Mouse (Mus musculus) Patski (cell line): ENCODE data around the gene Hook2. TPM values are rescaled to one million over a fixed set of nuclear protein-coding genes. Genes with fewer than 3 reads are reported as not detected.

Experiments used
- ATAC-seq: fragments of 100-300 bp; one replicate; pipeline ENCODE4 v1.8.0; 2021
- CTCF ChIA-PET: fragments of 350-600 bp; sonication (Branson Sonifier 250); formaldehyde crosslinking; loops from one replicate; lab custom pipeline; 2022; ENCODE audit warnings: inconsistent platforms; lab: Charles Lee
- POLR2A ChIA-PET: fragments of 350-600 bp; sonication (Branson Sonifier 250); formaldehyde crosslinking; loops from one replicate; lab custom pipeline; 2022; ENCODE audit warnings: antibody characterized with exemption, inconsistent platforms; lab: Charles Lee
- DNase-seq: peaks from one replicate; pipeline ENCODE4 v3.0.0-alpha.2; 2011; ENCODE audit warnings: low read depth, low spot score
- H3K27me3 ChIP-seq: fragments of 371-371 bp; one replicate; pipeline ENCODE4 v1.5.1; 2021
- CTCF ChIP-seq: fragments of 100-300 bp; IDR thresholded peaks from one replicate; pipeline ENCODE4 v1.5.1; 2021
- in situ Hi-C: fragments of 300-500 bp; cut with MboI; formaldehyde crosslinking; loops from 3 replicates; pipeline ENCODE4 v1.11.1; 2018; ENCODE audit warnings: low pct_unique_long_range_greater_than_20kb, mixed read lengths
- polyA plus RNA-seq: library from polyadenylated mRNA; unstranded; gene quantifications from one replicate; pipeline ENCODE4 v1.2.3, GENCODE M21; 2021

The Hook2 gene
- polyA plus RNA-seq, 1 experiment from 2014 or later: 33.0 TPM

DNA sequence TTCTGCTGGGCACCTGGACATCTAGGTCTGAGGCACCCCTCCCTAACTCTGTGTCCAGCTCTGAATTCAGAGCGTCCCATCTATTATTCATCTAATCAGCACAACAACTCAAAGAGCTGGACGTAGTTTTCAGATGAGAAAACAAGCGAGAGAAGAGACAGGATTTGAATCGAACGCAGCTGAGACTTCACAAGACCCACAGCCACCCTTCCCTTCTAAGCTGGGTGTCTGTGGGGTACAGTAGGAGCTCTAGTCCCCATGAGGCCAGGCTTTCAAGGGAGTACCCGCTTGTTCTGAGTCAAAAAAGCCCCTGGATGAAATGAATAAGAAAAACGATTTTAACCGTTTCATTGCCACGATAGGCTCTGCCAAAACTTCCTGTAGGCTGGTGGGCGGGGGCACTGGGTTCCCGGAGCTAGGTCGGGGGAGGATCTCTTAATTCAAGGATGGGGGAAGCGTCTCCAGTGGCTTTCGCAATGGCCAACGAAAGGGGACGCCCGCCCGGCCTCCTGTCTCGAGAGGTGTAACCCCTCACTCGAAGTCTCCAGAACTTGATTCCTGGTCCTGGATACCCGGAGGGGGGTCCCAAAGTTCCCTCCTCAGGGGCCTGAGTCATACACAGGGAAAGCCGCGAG lies 5.2 kb upstream of the Hook2 start:
- in situ Hi-C loops: loop anchor here (10.0 kb wide), 2 partner anchors 320 to 780 kb away; partner anchors contain the start of gene Ier2
- no peaks in the 10 kb centered on the region for H3K27me3 ChIP-seq
- CTCF ChIA-PET: interaction anchor here (2.8 kb wide), 1 partner anchor 9 kb away, joined by 24 read pairs; no protein-coding TSS in a partner anchor
- POLR2A ChIA-PET: interaction anchor here (1.0 to 10.0 kb wide), 2 partner anchors 8 to 18 kb away, joined by 3 to 225 read pairs; partner anchors contain the start of gene Junb
- ATAC-seq (no peak), DNase-seq (no peak)
- TF ChIP-seq CTCF: no peak

DNA sequence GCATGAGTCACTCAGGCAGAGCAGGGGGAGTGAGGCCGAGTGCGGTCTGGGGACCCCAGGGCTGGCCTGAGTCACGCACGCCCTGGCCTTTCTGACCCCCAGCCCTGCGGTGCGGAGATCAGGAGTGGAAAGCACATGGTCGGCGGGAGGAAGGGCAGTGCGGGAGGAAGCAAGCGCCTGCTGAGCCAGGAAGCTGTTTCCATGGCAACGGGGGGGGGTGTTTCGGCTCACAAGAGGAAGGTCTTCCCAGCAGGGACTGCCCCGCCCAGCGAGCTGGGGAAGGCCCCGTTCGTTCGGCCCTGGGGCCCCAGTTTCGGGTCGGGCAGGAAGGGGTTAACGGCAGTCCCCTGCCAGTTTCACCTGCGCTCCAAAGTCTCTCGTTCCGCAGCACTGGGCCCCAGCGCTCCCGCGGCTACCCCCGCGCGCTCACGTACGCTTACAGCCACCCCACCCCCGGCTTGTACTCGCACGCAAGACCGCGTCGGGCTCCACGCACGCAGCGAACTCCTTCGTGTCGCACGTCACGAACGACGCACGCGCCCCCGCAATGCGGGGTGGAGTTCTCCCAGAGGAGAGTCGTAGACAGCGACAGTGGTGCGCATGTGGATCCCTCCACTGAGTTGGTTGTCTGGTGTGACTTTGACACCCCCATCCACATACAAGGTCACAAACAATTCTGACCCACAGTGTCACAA lies 4.6 kb upstream of the Hook2 start:
- POLR2A ChIA-PET: interaction anchor here (1.0 to 10.0 kb wide), 2 partner anchors 9 to 18 kb away, joined by 3 to 225 read pairs; partner anchors contain the start of gene Junb
- in situ Hi-C loops: loop anchor here (10.0 kb wide), 2 partner anchors 321 to 781 kb away; partner anchors contain the start of gene Ier2
- TF ChIP-seq CTCF: no peak
- CTCF ChIA-PET: interaction anchor here (2.8 to 8.7 kb wide), 2 partner anchors 10 to 11 kb away, joined by 24 to 351 read pairs; partner anchors contain the start of genes Gm49661, Junb, Prdx2 and Rnaseh2a
- ATAC-seq: peak; percentile 11
- no peak for DNase-seq
- H3K27me3 ChIP-seq: no peaks in the 10 kb centered on the region

DNA sequence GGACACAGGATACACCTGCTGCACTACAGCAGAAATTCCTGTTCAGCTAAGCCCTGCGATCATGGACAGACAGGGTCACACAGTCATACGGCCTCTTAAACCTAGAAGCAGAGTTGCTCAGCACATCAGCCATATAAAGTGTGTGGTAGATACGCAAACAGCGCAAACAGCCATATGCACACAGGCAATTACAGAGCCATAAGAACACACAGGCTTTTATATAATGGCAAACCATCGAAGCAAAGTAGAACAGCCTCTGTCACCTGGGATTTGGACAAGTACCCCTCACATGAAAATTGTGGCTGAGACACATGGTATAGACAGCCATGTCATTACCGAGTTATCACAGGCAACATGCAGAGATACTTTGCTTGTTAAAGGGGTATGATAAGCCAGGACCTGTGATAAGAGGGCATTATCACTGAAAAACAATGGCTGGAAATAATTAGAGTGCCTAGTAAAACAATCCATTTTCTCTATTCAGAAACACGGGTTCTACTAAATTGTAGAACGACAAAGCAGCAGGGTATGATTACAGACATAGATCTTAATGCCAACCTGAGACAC lies 3.9 kb upstream of the Hook2 start:
- in situ Hi-C loops: loop anchor here (10.0 kb wide), 2 partner anchors 322 to 782 kb away; partner anchors contain the start of gene Ier2
- no peaks in the 10 kb centered on the region for H3K27me3 ChIP-seq
- ATAC-seq (no peak), DNase-seq (no peak)
- TF ChIP-seq CTCF: no peak
- POLR2A ChIA-PET: interaction anchor here (10.0 kb wide), 1 partner anchor 10 kb away, joined by 225 read pairs; the partner anchor contains the start of gene Junb
- CTCF ChIA-PET: interaction anchor here (8.7 kb wide), 1 partner anchor 11 kb away, joined by 351 read pairs; the partner anchor contains the start of genes Gm49661, Junb, Prdx2 and Rnaseh2a

DNA sequence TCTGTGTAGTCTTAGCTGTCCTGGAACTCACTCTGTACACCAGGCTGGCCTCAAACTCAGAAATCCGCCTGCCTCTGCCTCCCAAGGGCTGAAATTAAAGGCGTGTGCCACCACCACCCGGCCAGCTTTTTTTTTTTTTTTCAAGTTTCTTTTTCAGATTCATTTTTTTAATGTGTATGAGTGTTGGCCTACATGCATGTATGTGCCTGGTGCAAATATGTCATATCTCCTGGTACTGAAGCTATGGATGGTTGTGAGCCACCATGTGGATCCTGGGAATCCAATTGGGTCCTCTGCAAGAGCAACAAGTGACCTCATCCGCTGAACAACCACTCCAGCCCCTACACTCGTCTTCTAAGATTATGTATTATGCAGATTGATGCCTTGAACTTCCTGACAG lies 3.0 kb upstream of the Hook2 start:
- POLR2A ChIA-PET: interaction anchor here (1.1 to 10.0 kb wide), 2 partner anchors 10 to 17 kb away, joined by 5 to 225 read pairs; partner anchors contain the start of genes Junb and Rnaseh2a
- CTCF ChIA-PET: interaction anchor here (8.7 kb wide), 1 partner anchor 12 kb away, joined by 351 read pairs; the partner anchor contains the start of genes Gm49661, Junb, Prdx2 and Rnaseh2a
- in situ Hi-C loops: loop anchor here (10.0 kb wide), 2 partner anchors 323 to 783 kb away; partner anchors contain the start of gene Ier2
- no peak for TF ChIP-seq CTCF
- DNase-seq (no peak), ATAC-seq (no peak)
- no peaks in the 10 kb centered on the region for H3K27me3 ChIP-seq

DNA sequence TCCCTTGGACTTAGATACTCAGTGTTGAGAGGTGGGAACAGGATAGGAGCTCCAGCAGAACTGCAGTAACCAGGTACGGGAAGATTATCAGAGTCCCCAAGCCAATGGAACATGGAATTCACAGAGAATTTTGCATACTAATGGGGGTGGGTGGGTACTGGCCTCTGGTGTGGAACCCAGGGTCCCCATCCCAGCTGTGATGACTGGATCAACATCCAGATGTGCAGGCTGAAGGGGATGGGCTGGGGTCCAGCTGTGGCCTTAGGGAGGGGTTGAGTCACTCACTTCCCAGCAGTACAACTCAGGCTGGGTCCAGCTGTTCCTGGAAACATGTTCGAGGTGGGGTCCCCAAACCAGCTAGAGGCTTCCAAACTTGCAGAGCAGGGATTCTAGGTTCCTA lies 2.5 kb upstream of the Hook2 start:
- TF ChIP-seq CTCF: no peak
- in situ Hi-C loops: loop anchor here (10.0 kb wide), 2 partner anchors 323 to 783 kb away; partner anchors contain the start of gene Ier2
- no peak for DNase-seq

DNA sequence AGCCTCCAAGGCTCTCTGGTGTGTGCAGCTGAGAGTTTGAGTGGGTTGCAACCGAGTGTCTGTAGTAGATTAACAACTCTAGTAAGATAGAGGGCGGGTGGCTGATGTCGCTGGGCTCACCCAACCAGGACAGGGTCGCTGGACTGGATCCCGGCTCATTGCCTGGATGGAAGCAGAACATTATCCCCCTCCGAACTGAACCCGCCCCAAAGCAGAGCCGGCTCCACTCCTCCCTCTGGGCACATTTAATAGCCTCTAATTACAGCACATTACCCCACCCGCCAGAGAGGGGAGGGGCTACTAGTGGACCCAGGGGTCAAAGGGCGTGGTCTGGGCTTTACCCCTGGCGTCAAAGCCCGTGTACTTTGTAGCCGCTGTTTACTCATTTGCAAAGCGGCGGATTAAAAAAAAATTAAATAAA lies 1.1 kb upstream of the Hook2 start:
- in situ Hi-C loops: loop anchor here (10.0 kb wide), 2 partner anchors 325 to 785 kb away; partner anchors contain the start of gene Ier2
- no peak for TF ChIP-seq CTCF
- DNase-seq: no peak

More for the DNA sequence above, 2.5 kb upstream of the Hook2 start:
- no peaks in the 10 kb centered on the region for H3K27me3 ChIP-seq
- no peak for ATAC-seq
- POLR2A ChIA-PET: interaction anchor here (1.1 to 10.0 kb wide), 2 partner anchors 11 to 18 kb away, joined by 5 to 225 read pairs; partner anchors contain the start of genes Junb and Rnaseh2a
- CTCF ChIA-PET: interaction anchor here (0.9 to 8.7 kb wide), 2 partner anchors 10 to 13 kb away, joined by 3 to 351 read pairs; partner anchors contain the start of genes Gm49661, Junb, Prdx2 and Rnaseh2a

DNA sequence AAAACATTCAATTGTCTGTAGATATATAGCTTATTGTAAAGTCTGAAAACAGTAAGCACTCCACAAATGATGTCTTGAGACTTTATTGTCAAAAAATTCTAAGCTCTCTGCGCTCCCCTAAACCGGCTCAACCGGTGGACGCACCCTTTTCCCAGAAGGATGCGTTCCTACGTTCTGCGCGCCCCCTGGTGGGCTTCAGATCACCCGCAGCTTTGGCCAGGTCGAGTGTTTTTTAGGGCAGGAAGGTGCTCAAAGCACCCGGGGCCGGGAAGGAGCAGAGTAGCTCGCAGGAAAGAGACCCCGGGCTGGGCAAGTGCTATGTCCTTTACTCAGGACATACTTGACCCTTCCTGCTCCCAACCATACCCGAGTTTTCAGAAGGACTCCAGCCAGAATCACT lies 593 bp upstream of the Hook2 start:
- ATAC-seq: peak; percentile 58
- TF ChIP-seq CTCF: no peak
- in situ Hi-C loops: loop anchor here (10.0 kb wide), 2 partner anchors 325 to 785 kb away; partner anchors contain the start of gene Ier2
- POLR2A ChIA-PET: interaction anchor here (0.6 to 10.0 kb wide), 6 partner anchors 13 to 80 kb away, joined by 3 to 225 read pairs (median 5); partner anchors contain the start of genes Junb, Prdx2, Rnaseh2a and Tnpo2
- H3K27me3 ChIP-seq: no peaks in the 10 kb centered on the region
- DNase-seq: no peak
- CTCF ChIA-PET: interaction anchor here (0.7 to 8.7 kb wide), 13 partner anchors 9 to 93 kb away, joined by 3 to 351 read pairs (median 3); partner anchors contain the start of genes Dnase2a, Gm49661, Junb and Man2b1

More for the DNA sequence above, 1.1 kb upstream of the Hook2 start:
- POLR2A ChIA-PET: interaction anchor here (0.6 to 10.0 kb wide), 6 partner anchors 12 to 48 kb away, joined by 3 to 225 read pairs (median 7); partner anchors contain the start of genes Junb, Prdx2, Rnaseh2a and Tnpo2
- CTCF ChIA-PET: interaction anchor here (0.8 to 8.7 kb wide), 11 partner anchors 9 to 94 kb away, joined by 3 to 351 read pairs (median 3); partner anchors contain the start of genes Dnase2a, Gm49661, Junb and Man2b1
- H3K27me3 ChIP-seq: no peaks in the 10 kb centered on the region
- ATAC-seq: peak; percentile 19

DNA sequence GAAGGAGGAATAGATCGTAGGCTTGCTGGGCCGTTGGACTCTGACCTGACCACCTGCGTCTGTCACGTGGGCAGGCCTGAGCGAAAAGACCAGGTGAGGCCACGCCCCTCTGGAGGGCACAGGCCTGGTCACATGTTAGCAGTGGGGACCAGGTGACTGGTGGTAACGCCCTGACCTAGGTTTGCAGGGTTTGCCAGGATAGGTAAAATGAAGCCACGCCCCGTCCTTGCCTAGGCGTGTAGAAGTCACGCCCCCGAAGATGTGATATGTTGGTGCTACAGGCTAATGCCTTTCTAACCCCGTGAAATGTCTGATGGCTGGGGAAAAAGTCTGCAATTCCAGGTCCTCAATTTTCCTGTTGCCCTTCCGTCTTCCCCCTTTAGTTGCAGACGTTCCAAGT lies 433 bp downstream of the Hook2 start:
- in situ Hi-C loops: no loop called here
- POLR2A ChIA-PET: interaction anchor here (0.5 to 10.0 kb wide), 5 partner anchors 14 to 333 kb away, joined by 4 to 225 read pairs (median 6); partner anchors contain the start of genes Junb, Prdx2 and Rnaseh2a

DNA sequence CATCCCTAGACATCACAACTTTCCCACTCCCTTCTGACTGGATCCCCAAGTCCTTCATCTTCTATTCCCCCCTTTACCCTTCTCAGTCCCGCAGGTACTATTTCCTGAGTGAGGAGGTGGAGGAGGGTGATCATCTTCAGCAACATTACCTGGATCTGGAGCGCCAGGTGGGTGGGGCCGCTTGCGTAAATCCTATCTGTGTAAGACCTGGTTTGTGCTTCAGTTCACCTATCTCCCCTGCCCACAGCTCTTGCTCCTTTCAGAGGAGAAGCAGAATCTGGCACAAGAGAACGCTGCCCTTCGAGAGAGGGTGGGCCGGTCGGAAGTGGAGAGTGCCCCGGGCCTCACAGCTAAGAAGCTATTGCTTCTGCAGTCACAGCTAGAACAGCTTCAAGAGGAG lies 4.0 kb downstream of the Hook2 start:
- no peak for ATAC-seq
- in situ Hi-C loops: no loop called here
- H3K27me3 ChIP-seq: no peaks in the 10 kb centered on the region
- ChIA-PET POLR2A (interaction anchor here (1.4 kb wide), 1 partner anchor 19 kb away, joined by 6 read pairs; no protein-coding TSS in a partner anchor), CTCF (interaction anchor here (1.3 to 8.7 kb wide), 2 partner anchors 19 to 27 kb away, joined by 3 to 351 read pairs; partner anchors contain the start of genes Gm49661, Junb, Prdx2 and Rnaseh2a)
- TF ChIP-seq CTCF: no peak
- no peak for DNase-seq

More for the DNA sequence above, 433 bp downstream of the Hook2 start:
- CTCF ChIA-PET: interaction anchor here (1.5 to 8.7 kb wide), 3 partner anchors 10 to 27 kb away, joined by 4 to 351 read pairs (median 5); partner anchors contain the start of genes Gm49661, Junb, Prdx2 and Rnaseh2a
- no peaks in the 10 kb centered on the region for H3K27me3 ChIP-seq
- no peak for TF ChIP-seq CTCF
- DNase-seq: no peak
- ATAC-seq: peak; percentile 7
